Mouse (Mus musculus): Measurements from ENCODE around the gene Clip2.
A peak's percentile ranks its signal among the peaks of the same experiment; 100 is the strongest.
"Not testable (repeated sequence)": the region's sequence is repeated elsewhere in the genome, so short reads cannot be mapped to it uniquely, and the experiment has no call there.

The Clip2 gene

GRCm38 (mm10) chr5:134455914-134456423, 96.3 kb downstream of the Clip2 start:
- DNase-seq, result peak; percentile 68

DNA sequence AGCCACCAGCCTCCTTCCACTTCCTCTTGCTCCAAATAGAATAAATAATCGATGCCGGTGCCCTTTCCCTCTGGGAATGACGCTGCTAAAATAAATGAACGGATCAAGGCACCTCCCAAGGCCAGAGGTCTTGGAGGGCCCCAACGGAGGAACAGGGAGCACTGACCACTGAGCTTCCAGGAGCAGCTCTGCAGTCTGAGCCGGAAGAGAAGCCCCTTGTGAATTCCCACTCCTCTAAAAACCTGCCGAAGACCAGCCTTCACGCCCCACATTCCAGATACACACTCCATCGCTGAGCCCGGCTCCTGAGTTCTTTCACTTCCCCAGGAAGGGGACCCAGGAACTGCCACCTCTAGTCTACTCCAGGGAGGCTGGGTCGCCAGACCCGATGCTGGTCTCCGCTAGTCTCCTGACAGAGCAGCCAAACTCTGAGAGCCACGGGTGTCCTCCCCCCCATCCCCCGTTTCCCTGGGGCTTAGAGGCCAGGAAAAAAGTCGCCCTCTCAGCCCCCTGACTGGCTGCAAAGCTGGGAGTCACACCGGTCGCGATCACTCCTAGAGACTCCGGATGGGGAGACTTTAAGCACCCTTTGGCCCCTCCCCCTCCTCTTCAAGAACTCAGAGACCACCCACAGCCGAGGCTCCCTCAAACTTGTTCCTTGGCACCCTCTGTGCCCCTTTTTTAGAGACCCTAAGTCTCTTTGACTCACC, 96.9 kb downstream of the Clip2 start:
- DNase-seq, result peak; percentile 34

DNA sequence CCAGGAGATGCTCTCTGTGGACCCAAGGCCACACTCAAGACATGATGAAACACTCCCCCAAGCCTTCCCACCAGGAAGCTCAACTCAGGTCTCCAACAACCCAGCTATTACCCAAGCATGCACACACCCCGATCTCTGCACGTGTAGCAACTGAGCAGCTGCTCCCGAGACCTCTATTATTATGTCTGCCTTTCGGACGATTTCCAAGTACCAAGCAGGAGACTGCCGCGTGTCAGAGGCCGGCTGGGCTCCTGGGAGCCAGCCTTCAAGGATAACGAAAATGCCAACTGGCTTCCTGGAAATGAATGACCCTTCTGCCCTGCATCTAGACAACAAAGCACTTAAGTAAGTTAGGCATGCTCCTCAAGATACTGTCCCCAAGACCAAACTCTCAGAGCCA, 97.8 kb downstream of the Clip2 start:
- no peak for DNase-seq

GRCm38 (mm10) chr5:134453577-134453976, 98.7 kb downstream of the Clip2 start:
- no peak for DNase-seq

DNA sequence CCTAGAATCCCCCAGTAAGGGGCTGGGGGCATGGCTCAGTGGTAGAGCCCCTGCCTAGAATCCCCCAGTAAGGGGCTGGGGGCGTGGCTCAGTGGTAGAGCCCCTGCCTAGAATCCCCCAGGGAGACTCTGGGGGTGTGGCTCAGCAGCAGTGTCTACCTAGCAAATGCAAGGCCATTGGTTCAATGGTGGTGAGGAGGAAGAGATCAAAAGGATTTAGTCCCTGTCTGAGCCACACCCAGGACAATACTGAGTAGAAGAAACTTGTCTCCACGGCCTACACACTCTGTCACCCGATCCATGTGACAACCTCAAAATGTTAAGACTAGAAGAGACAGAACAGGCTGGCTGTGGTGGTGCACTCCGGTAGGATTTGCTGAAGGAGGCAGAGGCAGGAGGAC, 105.5 kb downstream of the Clip2 start:
- not testable (repeated sequence) for DNase-seq

GRCm38 (mm10) chr5:134445895-134446294, 106.3 kb downstream of the Clip2 start:
- no peak for DNase-seq

GRCm38 (mm10) chr5:134445208-134445831, 106.9 kb downstream of the Clip2 start:
- DNase-seq, result no peak

- DNase-seq, result no peak
Observed at GRCm38 (mm10) chr5:134444473-134444872, 107.8 kb downstream of the Clip2 start.

- DNase-seq, result no peak
Observed at GRCm38 (mm10) chr5:134442066-134442465, 110.2 kb downstream of the Clip2 start.

- DNase-seq, result no peak
Observed at GRCm38 (mm10) chr5:134441105-134441504, 111.1 kb downstream of the Clip2 start.

DNA sequence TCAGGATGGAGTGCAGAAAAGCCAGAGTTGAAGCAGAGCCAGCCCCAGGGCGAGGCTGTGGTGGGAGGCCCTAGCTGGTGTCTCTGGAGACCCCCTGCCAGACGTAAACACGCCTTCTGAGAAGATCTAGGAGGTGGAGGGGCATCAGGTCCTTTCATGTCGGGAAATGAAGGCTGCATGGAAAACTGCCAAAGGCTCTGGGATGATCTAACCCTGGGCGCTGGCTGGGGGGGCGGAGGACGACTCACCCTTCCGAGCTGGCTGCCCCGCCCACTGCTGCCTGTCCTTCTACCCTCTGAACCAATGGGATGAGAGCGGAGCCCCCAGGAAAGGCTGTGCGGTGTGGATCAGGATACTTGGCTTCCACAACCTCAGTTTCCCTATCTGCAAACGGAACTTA, 112.1 kb downstream of the Clip2 start:
- DNase-seq, result peak; percentile 40

- DNase-seq, result no peak
Observed at GRCm38 (mm10) chr5:134439481-134439880, 112.8 kb downstream of the Clip2 start.
